Mouse (Mus musculus) lung, embryonic 15.5 days (tissue): ENCODE measurements around the gene Etnk2. TPM values are rescaled to one million over a fixed set of nuclear protein-coding genes. Genes with fewer than 3 reads are reported as not detected.

Source experiments
- ATAC-seq: fragments of 200-750 bp; cut with Nextera tagmentation; 2 replicates; pipeline ENCODE4 v1.8.0; 2017; ENCODE audit warnings: moderate number of reproducible peaks, borderline replicate concordance; ENCODE audit not compliant: low FRiP score, low TSS enrichment; ENCODE audit errors: extremely low read depth
- H3K27ac ChIP-seq: fragments of 300-500 bp; sonication (generic); 2 replicates; pipeline ENCODE4 v1.5.1; 2015; ENCODE audit warnings: moderate library complexity, mild to moderate bottlenecking, inconsistent platforms
- H3K27me3 ChIP-seq: fragments of 300-500 bp; sonication (generic); 2 replicates; pipeline ENCODE4 v1.6.1; 2015; ENCODE audit warnings: inconsistent platforms
- H3K36me3 ChIP-seq: fragments of 300-500 bp; sonication (generic); 2 replicates; pipeline ENCODE4 v1.6.1; 2015; ENCODE audit warnings: inconsistent platforms
- H3K4me1 ChIP-seq: fragments of 300-500 bp; sonication (generic); 2 replicates; pipeline ENCODE4 v1.6.1; 2015; ENCODE audit warnings: inconsistent platforms
- H3K4me2 ChIP-seq: fragments of 300-500 bp; sonication (generic); 2 replicates; pipeline ENCODE4 v1.6.1; 2015; ENCODE audit warnings: inconsistent platforms, mild to moderate bottlenecking, moderate library complexity
- H3K4me3 ChIP-seq: fragments of 300-500 bp; sonication (generic); 2 replicates; pipeline ENCODE4 v1.5.1; 2015; ENCODE audit warnings: mild to moderate bottlenecking, inconsistent platforms
- H3K9ac ChIP-seq: fragments of 300-500 bp; sonication (generic); 2 replicates; pipeline ENCODE4 v1.6.1; 2015; ENCODE audit warnings: inconsistent platforms
- H3K9me3 ChIP-seq: fragments of 300-500 bp; sonication (generic); 2 replicates; pipeline ENCODE4 v1.6.1; 2016; ENCODE audit warnings: inconsistent platforms
- WGBS: fragments of 180-500 bp; shearing (Covaris S2); methylation state at CpG from one replicate; pipeline ENCODE4 v1.1.7; 2015; 5-methylcytosine and 5-hydroxymethylcytosine counted together
- polyA plus RNA-seq: library from polyadenylated mRNA; unstranded; fragments of >200 nt; fragmentation: Nextera tagmentation; extraction: Ambion mirVana; gene quantifications from 2 replicates; pipeline ENCODE4 v1.2.1, GENCODE M21; 2015

The Etnk2 gene
- polyA plus RNA-seq, 1 experiment from 2014 or later = 3.0 TPM

- Histone ChIP-seq H3K9me3 (no peaks in the 10 kb centered on the region), H3K4me3 (no peak overlapping the region), H3K9ac (no peak overlapping the region), H3K4me1 (peaks cover 11% of the 10 kb centered on the region), H3K36me3 (no peaks in the 10 kb centered on the region), H3K27ac (no peak overlapping the region), H3K27me3 (peaks cover 47% of the 10 kb centered on the region; the same call in 1 of the 2 replicates), H3K4me2 (no peak overlapping the region)
- 29% methylated on average over 5 of the region's 5 CpGs for WGBS
- peak; percentile 27; the same call in 1 of the 2 replicates for ATAC-seq
Observed at GRCm38 (mm10) chr1:133355469-133355868, 7.9 kb upstream of the Etnk2 start.

GRCm38 (mm10) chr1:133355912-133356311 is 7.5 kb upstream of the Etnk2 start:
- Histone ChIP-seq H3K36me3 (no peaks in the 10 kb centered on the region), H3K27ac (no peak overlapping the region), H3K9me3 (no peaks in the 10 kb centered on the region), H3K4me3 (no peak overlapping the region), H3K4me2 (no peak overlapping the region), H3K27me3 (peaks cover 47% of the 10 kb centered on the region; the same call in 1 of the 2 replicates), H3K4me1 (peaks cover 11% of the 10 kb centered on the region), H3K9ac (no peak overlapping the region)
- 0 out of 2 replicates have a peak, but pooled peaks have one; percentile 12 for ATAC-seq
- WGBS = 32% methylated on average over 15 of the region's 15 CpGs

DNA sequence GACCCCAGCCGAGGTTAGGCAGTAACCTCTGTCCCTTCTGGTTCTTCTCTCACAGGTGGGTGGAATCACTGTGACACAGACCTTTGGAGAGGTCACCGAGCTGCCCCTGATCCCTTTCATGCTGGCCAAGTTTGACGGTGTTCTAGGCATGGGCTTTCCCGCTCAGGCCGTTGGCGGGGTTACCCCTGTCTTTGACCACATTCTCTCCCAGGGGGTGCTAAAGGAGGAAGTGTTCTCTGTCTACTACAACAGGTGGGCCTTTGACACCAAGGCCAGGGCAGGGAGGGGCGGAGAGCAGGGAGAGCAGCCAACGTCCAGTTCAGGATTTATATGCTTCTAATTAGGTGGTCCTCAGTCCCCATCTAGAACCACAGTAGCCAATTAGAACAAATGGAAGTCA is 7.0 kb upstream of the Etnk2 start:
- ATAC-seq = no peak
- H3K27me3 ChIP-seq = peaks cover 47% of the 10 kb centered on the region; the same call in 1 of the 2 replicates
- WGBS = 49% methylated on average over 8 of the region's 8 CpGs
- no peak overlapping the region for H3K4me2 ChIP-seq
- H3K36me3 ChIP-seq = no peaks in the 10 kb centered on the region
- H3K27ac ChIP-seq = no peak overlapping the region
- H3K4me1 ChIP-seq = peaks cover 11% of the 10 kb centered on the region
- H3K4me3 ChIP-seq = no peak overlapping the region
- no peaks in the 10 kb centered on the region for H3K9me3 ChIP-seq
- H3K9ac ChIP-seq = no peak overlapping the region

GRCm38 (mm10) chr1:133361006-133361405 is 2.4 kb upstream of the Etnk2 start:
- no peak for ATAC-seq
- Histone ChIP-seq H3K27ac (no peak overlapping the region), H3K36me3 (no peaks in the 10 kb centered on the region), H3K9ac (no peak overlapping the region), H3K9me3 (no peaks in the 10 kb centered on the region), H3K4me3 (no peak overlapping the region), H3K4me1 (peaks cover 12% of the 10 kb centered on the region), H3K4me2 (no peak overlapping the region), H3K27me3 (peaks cover 52% of the 10 kb centered on the region)
- WGBS = 88% methylated on average over 6 of the region's 6 CpGs

- Histone ChIP-seq H3K36me3 (no peaks in the 10 kb centered on the region), H3K27ac (no peak overlapping the region), H3K4me2 (no peak overlapping the region), H3K4me3 (no peak overlapping the region), H3K9me3 (no peaks in the 10 kb centered on the region), H3K4me1 (peaks cover 14% of the 10 kb centered on the region), H3K9ac (no peak overlapping the region), H3K27me3 (peaks cover 49% of the 10 kb centered on the region)
- ATAC-seq = no peak
- WGBS = 87% methylated on average over 5 of the region's 5 CpGs
Observed at GRCm38 (mm10) chr1:133362103-133362502, 1.3 kb upstream of the Etnk2 start.

DNA sequence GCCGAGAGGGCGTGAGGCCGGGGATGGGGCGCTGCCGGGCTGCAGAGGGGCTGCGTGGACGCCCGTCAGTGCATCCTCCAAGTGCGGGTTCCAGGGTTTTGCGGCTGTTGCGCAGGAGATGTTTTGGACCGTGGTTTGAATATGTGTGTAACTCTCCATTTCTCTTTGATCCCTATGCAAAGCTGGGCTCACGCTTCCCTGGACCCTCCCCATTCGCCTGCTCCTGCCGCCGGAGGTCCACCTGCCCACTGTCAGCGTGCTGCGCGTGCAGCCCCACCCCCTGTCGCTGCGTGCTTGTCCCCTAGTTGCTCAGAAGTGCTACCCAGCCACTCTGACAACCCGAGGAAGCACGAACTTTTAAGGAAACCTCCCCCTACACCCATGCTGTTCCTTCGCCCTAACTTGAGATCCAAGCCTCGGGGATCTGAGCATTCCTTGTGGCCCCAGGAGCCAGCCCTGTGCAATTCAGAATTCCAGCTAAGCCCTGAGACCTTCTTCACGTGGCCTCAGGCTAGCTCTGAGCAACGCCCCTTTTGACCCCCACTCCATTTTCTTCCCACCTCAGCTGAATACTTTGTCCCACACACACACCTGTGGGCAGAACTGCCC is 754 bp downstream of the Etnk2 start:
- WGBS = 3% methylated on average over 27 of the region's 27 CpGs
- Histone ChIP-seq H3K36me3 (no peaks in the 10 kb centered on the region), H3K4me1 (peaks cover 26% of the 10 kb centered on the region), H3K9me3 (no peaks in the 10 kb centered on the region), H3K27me3 (peaks cover 35% of the 10 kb centered on the region), H3K9ac (peak overlapping the region; percentile 38), H3K4me3 (peak overlapping the region; percentile 53), H3K27ac (no peak overlapping the region), H3K4me2 (peak overlapping the region; percentile 94)
- ATAC-seq = peak; percentile 6; the same call in 1 of the 2 replicates

DNA sequence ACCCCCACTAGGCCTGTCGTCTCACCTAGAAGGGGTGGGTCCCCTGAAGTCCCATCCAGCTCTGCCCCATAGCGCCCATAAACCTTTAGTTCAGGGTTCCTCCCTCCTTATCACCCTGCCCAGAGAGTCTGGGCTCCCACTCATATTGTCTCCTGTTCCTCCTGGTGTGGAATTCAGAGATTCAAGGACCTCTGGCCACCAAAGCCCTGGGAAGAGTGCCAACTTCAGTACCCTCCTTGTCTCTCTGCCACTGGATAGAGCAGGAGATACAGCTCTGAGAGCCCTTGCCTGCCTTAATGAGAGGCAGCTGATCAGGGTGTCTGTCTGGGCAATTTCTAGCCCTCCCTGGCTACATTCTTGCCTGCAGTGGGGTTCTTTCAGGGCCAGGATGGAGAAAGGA is 1.5 kb downstream of the Etnk2 start:
- WGBS = 52% methylated on average over 2 of the region's 2 CpGs
- Histone ChIP-seq H3K4me3 (no peak overlapping the region), H3K27me3 (peaks cover 29% of the 10 kb centered on the region), H3K4me2 (no peak overlapping the region), H3K36me3 (no peaks in the 10 kb centered on the region), H3K9me3 (no peaks in the 10 kb centered on the region), H3K4me1 (peaks cover 26% of the 10 kb centered on the region), H3K27ac (no peak overlapping the region), H3K9ac (no peak overlapping the region)
- no peak for ATAC-seq

DNA sequence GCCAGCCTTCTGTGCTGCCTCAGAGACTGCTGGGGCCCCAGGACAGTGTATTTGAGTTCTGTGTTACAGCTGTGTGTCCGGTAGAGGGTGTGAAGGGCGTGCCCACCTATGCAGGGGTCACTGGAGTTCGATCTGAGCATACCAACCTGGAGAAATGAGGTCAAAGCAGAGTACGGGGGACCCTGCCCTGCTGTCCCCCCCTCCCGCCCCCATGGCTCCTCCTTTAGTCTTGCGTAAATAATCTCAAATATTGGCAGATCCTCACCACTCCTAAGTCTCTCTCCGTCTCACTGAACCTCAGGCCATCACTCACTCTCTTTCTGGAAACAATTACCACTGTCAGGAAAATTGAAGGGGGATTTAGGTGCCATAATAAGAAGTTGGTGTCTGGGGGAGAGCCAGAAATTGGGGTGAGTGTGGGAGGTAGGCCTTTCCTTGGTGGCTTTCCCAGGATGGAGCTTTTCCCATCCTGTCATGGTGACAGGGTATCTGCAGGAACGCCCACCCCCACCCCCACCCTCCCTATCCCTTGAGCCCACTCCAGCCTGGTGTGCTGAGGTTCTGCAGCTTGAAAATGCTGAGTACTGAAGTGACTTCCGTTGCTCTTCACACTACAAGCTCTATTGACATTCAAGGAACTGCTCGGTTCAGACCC is 3.7 kb downstream of the Etnk2 start:
- no peak overlapping the region for H3K4me2 ChIP-seq
- H3K9me3 ChIP-seq = no peaks in the 10 kb centered on the region
- H3K27me3 ChIP-seq = peaks cover 27% of the 10 kb centered on the region
- no peak overlapping the region for H3K9ac ChIP-seq
- H3K27ac ChIP-seq = no peak overlapping the region
- H3K4me3 ChIP-seq = no peak overlapping the region
- ATAC-seq = no peak
- H3K36me3 ChIP-seq = no peaks in the 10 kb centered on the region
- H3K4me1 ChIP-seq = peaks cover 26% of the 10 kb centered on the region
- 36% methylated on average over 10 of the region's 10 CpGs for WGBS

DNA sequence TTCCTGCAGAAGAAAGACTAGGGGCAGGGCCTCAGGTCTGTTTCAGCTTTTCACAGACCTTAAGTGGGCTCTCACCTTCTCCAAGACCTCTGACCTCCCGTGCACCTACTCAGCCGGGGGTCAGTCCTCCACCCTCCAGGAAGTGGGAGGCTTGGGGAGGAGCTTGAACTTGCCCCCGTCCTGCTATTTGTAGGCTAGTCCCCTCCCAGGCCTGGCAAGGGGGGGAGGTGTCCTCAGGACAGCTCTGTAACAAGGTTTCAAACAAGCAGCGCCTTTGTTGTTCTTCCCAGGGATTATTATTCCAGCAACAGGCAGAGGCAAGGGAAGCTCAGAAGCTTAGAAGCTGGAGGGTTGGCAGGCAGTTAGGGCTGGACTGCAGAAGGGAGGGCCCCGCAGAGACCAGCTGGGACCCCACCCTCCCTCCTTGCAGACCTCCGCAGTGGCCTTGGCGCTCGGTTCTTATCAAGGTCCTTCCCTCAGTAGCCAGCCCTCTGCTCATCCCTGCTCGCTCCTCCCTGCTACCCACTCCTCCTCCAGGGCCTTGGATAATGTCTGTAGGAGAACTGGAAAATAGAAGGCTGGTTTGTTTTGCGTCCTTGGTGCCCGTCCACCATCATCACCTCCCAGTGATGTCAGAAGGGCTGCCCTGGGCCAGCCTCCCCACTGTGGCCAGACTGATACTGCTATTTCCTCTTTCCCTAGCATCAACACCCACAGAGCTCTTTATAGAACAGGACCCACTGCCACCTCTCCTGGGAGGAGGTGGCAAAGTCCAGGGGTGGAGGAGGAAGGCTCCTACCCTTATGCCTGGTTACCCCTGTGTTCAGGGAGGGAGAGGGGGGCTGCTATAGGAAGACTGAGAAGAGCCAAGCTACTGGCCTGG is 4.5 kb downstream of the Etnk2 start:
- Histone ChIP-seq H3K9me3 (no peaks in the 10 kb centered on the region), H3K4me3 (no peak overlapping the region), H3K27ac (no peak overlapping the region), H3K9ac (no peak overlapping the region), H3K4me1 (peaks cover 26% of the 10 kb centered on the region), H3K4me2 (no peak overlapping the region), H3K27me3 (peaks cover 27% of the 10 kb centered on the region), H3K36me3 (no peaks in the 10 kb centered on the region)
- no peak for ATAC-seq
- 15% methylated on average over 11 of the region's 11 CpGs for WGBS

DNA sequence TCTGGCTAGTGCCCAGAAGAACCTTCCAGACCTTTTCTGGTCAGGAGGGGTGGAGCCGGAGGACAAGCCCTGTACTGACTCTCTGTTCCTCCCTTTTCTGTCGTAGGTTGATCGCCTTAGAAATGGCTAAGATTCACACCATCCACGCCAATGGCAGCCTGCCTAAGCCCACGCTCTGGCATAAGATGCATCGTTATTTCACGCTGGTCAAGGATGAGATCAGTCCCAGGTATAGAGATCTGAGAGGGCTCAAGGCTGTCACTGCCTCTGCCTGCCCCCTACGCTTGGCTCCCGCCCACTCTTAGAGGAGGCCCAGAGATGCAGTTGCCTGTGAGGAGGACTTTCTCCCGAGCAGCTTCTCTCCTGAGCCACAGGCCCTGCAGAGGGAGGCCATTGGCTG is 5.3 kb downstream of the Etnk2 start:
- 70% methylated on average over 10 of the region's 10 CpGs for WGBS
- H3K27me3 ChIP-seq = peaks cover 26% of the 10 kb centered on the region
- H3K4me2 ChIP-seq = no peak overlapping the region
- no peak for ATAC-seq
- H3K9me3 ChIP-seq = no peaks in the 10 kb centered on the region
- H3K27ac ChIP-seq = no peak overlapping the region
- no peak overlapping the region for H3K9ac ChIP-seq
- H3K36me3 ChIP-seq = no peaks in the 10 kb centered on the region
- peaks cover 25% of the 10 kb centered on the region for H3K4me1 ChIP-seq
- H3K4me3 ChIP-seq = no peak overlapping the region

- no peak overlapping the region for H3K4me3 ChIP-seq
- H3K27me3 ChIP-seq = peaks cover 9% of the 10 kb centered on the region; the same call in 1 of the 2 replicates
- WGBS = 64% methylated on average over 4 of the region's 4 CpGs
- peaks cover 16% of the 10 kb centered on the region; the same call in 1 of the 2 replicates for H3K4me1 ChIP-seq
- no peaks in the 10 kb centered on the region for H3K36me3 ChIP-seq
- H3K9me3 ChIP-seq = no peaks in the 10 kb centered on the region
- H3K9ac ChIP-seq = no peak overlapping the region
- no peak overlapping the region for H3K27ac ChIP-seq
- no peak overlapping the region for H3K4me2 ChIP-seq
- ATAC-seq = no peak
Observed at GRCm38 (mm10) chr1:133370352-133370751, 7.0 kb downstream of the Etnk2 start.

- H3K4me1 ChIP-seq = peaks cover 16% of the 10 kb centered on the region; the same call in 1 of the 2 replicates
- 66% methylated on average over 6 of the region's 6 CpGs for WGBS
- no peak for ATAC-seq
- no peaks in the 10 kb centered on the region for H3K27me3 ChIP-seq
- no peaks in the 10 kb centered on the region for H3K9me3 ChIP-seq
- H3K4me3 ChIP-seq = no peak overlapping the region
- H3K4me2 ChIP-seq = no peak overlapping the region
- H3K36me3 ChIP-seq = no peaks in the 10 kb centered on the region
- no peak overlapping the region for H3K27ac ChIP-seq
- H3K9ac ChIP-seq = no peak overlapping the region
Observed at GRCm38 (mm10) chr1:133371431-133371830, 8.1 kb downstream of the Etnk2 start.
